Mouse (Mus musculus) midbrain, postnatal 0 days (tissue): Measurements from ENCODE around the gene Gm45140. TPM values are rescaled to one million over a fixed set of nuclear protein-coding genes. Genes with fewer than 3 reads are reported as not detected.

Experiments used
- ATAC-seq: fragments of 200-750 bp; cut with Nextera tagmentation; 2 replicates; pipeline ENCODE4 v1.8.0; 2017; ENCODE audit warnings: moderate number of reproducible peaks, mild to moderate bottlenecking, moderate TSS enrichment, moderate library complexity; ENCODE audit not compliant: low FRiP score
- DNase-seq: peaks from one replicate; pipeline ENCODE4 v3.0.0-alpha.2; 2015; ENCODE audit warnings: low spot score
- H3K27ac ChIP-seq: fragments of 300-500 bp; sonication (generic); 2 replicates; pipeline ENCODE4 v1.5.1; 2014; ENCODE audit warnings: low read depth, mild to moderate bottlenecking, low read length, mixed read lengths
- H3K27me3 ChIP-seq: fragments of 300-500 bp; sonication (generic); 2 replicates; pipeline ENCODE4 v1.6.1; 2014; ENCODE audit warnings: low read length, control low read depth, mixed read lengths; ENCODE audit not compliant: insufficient read depth
- H3K36me3 ChIP-seq: fragments of 300-500 bp; sonication (generic); 2 replicates; pipeline ENCODE4 v1.6.1; 2014; ENCODE audit warnings: low read length, control low read depth, mixed read lengths; ENCODE audit not compliant: insufficient read depth
- H3K4me1 ChIP-seq: fragments of 300-500 bp; sonication (generic); 2 replicates; pipeline ENCODE4 v1.6.1; 2014; ENCODE audit warnings: mild to moderate bottlenecking, control low read depth, antibody characterized with exemption, low read length, mixed read lengths; ENCODE audit not compliant: insufficient read depth
- H3K4me2 ChIP-seq: fragments of 300-500 bp; sonication (generic); 2 replicates; pipeline ENCODE4 v1.6.1; 2014; ENCODE audit warnings: low read depth, mild to moderate bottlenecking, low read length, mixed read lengths; ENCODE audit not compliant: poor library complexity, severe bottlenecking
- H3K4me3 ChIP-seq: fragments of 300-500 bp; sonication (generic); 2 replicates; pipeline ENCODE4 v1.5.1; 2014; ENCODE audit warnings: low read depth, mild to moderate bottlenecking, low read length, moderate library complexity
- H3K9ac ChIP-seq: fragments of 300-500 bp; sonication (generic); replicated peaks from 2 replicates; pipeline ENCODE4 v1.6.1; 2014; ENCODE audit warnings: mild to moderate bottlenecking, low read length, moderate library complexity, mixed read lengths; ENCODE audit not compliant: poor library complexity, severe bottlenecking
- H3K9me3 ChIP-seq: fragments of 300-500 bp; sonication (generic); 2 replicates; pipeline ENCODE4 v1.6.1; 2016; ENCODE audit warnings: low read length, control low read depth
- CTCF ChIP-seq: IDR thresholded peaks from 2 replicates; pipeline ENCODE4 v1.5.1; 2016; ENCODE audit warnings: antibody characterized with exemption, mild to moderate bottlenecking
- WGBS: fragments of 180-500 bp; shearing (Covaris S2); extraction: QIAGEN DNeasy Blood & Tissue Kit; methylation state at CpG from one replicate; pipeline ENCODE4 v1.1.7; 2014; 5-methylcytosine and 5-hydroxymethylcytosine counted together
- polyA plus RNA-seq: library from polyadenylated mRNA; unstranded; fragments of >200 nt; fragmentation: Nextera tagmentation; extraction: Ambion mirVana; gene quantifications from 2 replicates; pipeline ENCODE4 v1.2.1, GENCODE M21; 2015
- total RNA-seq: library from RNA; depleted of rRNA; stranded (reverse); fragments of >200 nt; gene quantifications from 2 replicates; pipeline ENCODE4 v1.2.3, GENCODE M21; 2014

The Gm45140 gene
- total and polyA plus RNA-seq, 2 experiments from 2014 or later, result 1.2 to 5.4 TPM

DNA sequence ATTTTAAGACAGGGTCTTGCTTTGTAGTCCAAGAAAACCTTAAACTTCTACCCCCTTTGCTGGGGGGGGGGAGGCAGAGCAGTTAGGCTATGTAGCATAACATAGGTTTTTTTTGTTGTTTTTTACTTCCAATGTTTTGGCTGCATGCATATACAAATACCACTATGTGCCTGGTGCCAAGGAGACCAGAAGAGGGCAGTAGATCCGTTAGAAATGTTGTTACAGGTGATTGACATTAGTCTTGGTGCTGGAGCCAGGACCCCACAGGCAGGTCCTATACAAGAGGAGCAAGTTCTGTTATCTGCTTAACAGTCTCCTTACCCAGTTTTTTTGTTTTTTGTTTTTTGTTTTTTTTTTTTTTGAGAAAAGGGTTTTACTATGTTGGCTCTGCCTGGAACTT is 6.7 kb upstream of the Gm45140 start:
- 9% methylated on average over 1 of the region's 1 CpGs for WGBS
- Histone ChIP-seq H3K27me3 (no peaks in the 10 kb centered on the region), H3K4me2 (no peak overlapping the region), H3K4me3 (no peak overlapping the region), H3K9me3 (no peaks in the 10 kb centered on the region), H3K36me3 (peaks cover 26% of the 10 kb centered on the region), H3K27ac (no peak overlapping the region), H3K9ac (no peak overlapping the region), H3K4me1 (peaks cover 4% of the 10 kb centered on the region; the same call in 1 of the 2 replicates)
- ATAC-seq (no peak), DNase-seq (peak; percentile 38)
- peak; percentile 55 for TF ChIP-seq CTCF

DNA sequence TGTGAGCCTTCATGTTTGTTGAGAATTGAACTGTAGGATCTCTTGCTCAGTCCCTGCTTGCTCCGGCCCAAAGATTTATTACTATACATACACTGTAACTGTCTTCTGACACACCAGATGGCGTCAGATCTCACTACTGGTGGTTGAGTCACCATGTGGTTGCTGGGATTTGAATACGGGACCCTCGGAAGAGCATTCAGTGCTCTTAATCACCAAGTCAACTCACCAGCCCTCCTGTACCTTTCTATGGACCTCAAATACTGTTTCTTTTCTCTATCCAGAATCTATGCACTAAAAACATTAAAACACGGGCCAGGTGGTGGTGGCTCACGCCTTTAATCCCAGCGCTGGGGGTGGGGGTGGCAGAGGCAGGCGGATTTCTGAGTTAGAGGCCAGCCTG is 6.0 kb upstream of the Gm45140 start:
- Histone ChIP-seq H3K27me3 (no peaks in the 10 kb centered on the region), H3K4me1 (peaks cover 6% of the 10 kb centered on the region; the same call in 1 of the 2 replicates), H3K4me2 (no peak overlapping the region), H3K4me3 (no peak overlapping the region), H3K9me3 (no peaks in the 10 kb centered on the region), H3K9ac (no peak overlapping the region), H3K36me3 (peaks cover 26% of the 10 kb centered on the region), H3K27ac (no peak overlapping the region)
- TF ChIP-seq CTCF, result no peak
- 84% methylated on average over 8 of the region's 8 CpGs for WGBS
- DNase-seq (no peak), ATAC-seq (no peak)

DNA sequence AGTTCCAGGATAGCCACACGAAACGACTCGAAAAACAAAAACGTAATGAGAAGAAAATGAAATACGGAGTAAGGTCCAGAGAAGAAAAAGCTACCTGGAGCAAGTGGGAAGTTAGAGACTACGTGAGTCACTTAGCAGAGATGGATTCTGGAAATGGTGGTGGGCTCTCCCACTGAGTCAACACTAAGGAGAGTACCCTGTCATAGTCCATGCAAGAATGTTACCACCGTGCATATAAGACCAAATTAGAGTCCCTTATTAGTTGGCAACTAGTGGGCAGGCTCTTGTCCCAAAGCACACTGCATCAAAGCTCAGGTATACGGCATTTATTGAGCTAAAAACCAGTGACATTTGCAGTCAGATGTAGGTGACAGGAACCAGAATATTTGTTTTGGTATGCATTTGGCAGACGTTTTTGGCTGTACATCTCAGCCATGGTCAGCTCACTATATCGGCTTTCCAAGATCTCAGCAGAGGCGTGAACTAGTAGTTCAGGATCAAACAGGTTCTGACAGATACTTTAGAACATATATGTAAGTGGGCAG is 4.3 kb upstream of the Gm45140 start:
- Histone ChIP-seq H3K27me3 (no peaks in the 10 kb centered on the region), H3K27ac (no peak overlapping the region), H3K9ac (no peak overlapping the region), H3K36me3 (peaks cover 19% of the 10 kb centered on the region), H3K4me2 (no peak overlapping the region), H3K4me1 (peaks cover 6% of the 10 kb centered on the region; the same call in 1 of the 2 replicates), H3K4me3 (no peak overlapping the region), H3K9me3 (no peaks in the 10 kb centered on the region)
- ATAC-seq (no peak), DNase-seq (no peak)
- no peak for TF ChIP-seq CTCF
- 65% methylated on average over 11 of the region's 11 CpGs for WGBS

DNA sequence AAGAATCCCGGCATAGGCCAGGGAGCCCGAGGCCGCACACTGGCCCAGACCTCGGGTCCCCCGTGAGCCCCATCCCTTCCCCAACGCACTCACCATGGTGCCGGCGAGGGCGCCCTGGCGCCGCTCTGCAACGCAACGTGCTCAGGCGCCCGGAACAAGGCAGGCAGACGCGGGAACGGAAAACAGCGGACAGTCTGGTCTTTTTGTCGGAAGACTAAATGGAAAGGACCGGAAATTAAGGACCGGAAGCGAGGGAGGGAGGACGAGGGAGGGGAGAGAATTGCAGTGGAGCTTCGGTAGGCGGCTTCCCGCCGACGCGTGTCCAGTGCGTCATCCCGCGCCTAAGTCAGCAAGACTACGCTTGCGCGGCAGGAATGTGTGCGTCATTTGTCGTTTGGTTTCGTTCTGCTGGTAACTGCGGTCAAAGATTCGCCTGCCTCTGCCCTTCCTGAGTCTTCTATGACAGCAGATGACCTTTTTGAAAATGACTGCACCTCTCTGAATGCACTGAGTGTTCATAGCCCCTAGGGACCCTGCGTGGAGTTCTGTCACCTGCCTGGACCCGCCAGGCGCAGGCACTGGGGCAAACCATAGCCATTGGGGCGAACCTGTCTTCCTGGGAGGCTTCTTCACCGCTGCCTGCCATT is 3.1 kb upstream of the Gm45140 start, which contains the start of gene Isy1:
Gene Isy1, minus strand, starts transcription at position 248 of the 647 bp plus-strand sequence.
- H3K36me3 ChIP-seq, result peaks cover 16% of the 10 kb centered on the region; the same call in 1 of the 2 replicates
- peak; percentile 49 for TF ChIP-seq CTCF
- peaks cover 6% of the 10 kb centered on the region; the same call in 1 of the 2 replicates for H3K4me1 ChIP-seq
- no peaks in the 10 kb centered on the region for H3K9me3 ChIP-seq
- peak within 1 kb of the TSS; percentile 93 for H3K27ac ChIP-seq
- no peaks in the 10 kb centered on the region for H3K27me3 ChIP-seq
- WGBS, result under 1% methylated on average over 46 of the region's 46 CpGs
- peak; percentile 99 for DNase-seq
- peak; percentile 97 for ATAC-seq
- peak within 1 kb of the TSS; percentile 87 for H3K9ac ChIP-seq
- peak within 1 kb of the TSS; percentile 76 for H3K4me2 ChIP-seq
- H3K4me3 ChIP-seq, result peak within 1 kb of the TSS; percentile 73

DNA sequence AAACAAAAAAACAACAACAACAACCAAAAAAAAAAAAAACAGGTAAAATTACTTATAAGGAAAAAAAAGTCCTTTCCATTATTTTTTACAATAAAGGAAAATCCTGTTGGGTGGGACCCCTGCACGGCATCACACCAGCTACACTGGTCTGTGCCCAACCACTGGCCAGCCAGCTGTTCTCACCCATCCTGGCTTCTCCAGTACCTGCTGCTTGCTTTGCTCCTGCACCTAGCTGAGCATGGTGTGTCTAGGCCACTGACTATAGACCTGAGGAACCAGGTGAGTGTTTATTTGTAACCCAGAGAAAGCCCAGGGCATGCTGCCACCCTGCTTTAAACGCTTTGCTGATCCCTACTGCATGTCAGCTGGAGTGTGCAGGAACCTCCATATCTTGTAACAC is 15.2 kb downstream of the Gm45140 start:
- H3K4me1 ChIP-seq, result no peaks in the 10 kb centered on the region
- H3K4me2 ChIP-seq, result no peak overlapping the region
- H3K4me3 ChIP-seq, result no peak overlapping the region
- TF ChIP-seq CTCF, result no peak
- WGBS, result 100% methylated on average over 2 of the region's 2 CpGs
- no peak overlapping the region for H3K27ac ChIP-seq
- DNase-seq (no peak), ATAC-seq (no peak)
- peaks cover 70% of the 10 kb centered on the region for H3K36me3 ChIP-seq
- no peaks in the 10 kb centered on the region for H3K27me3 ChIP-seq
- H3K9ac ChIP-seq, result no peak overlapping the region
- H3K9me3 ChIP-seq, result no peaks in the 10 kb centered on the region

DNA sequence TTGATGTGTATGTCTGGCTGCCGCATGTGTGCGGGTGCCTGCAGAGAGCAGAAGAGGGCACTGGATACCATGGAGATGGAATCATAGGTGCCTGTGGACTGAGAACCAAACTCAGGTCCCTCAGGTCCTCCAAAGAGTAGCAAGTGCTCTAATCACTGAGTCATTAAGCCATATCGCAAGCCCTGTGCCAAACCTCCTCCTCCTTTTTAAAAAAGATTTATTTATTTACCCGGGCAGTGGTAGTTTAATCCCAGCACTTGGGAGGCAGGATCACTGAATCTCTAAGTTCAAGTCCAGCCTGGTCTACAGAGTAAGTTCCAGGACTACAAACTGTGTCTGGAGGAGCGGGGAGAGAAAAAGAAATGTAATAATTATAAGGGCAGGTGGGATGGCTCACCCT is 21.1 kb downstream of the Gm45140 start:
- Histone ChIP-seq H3K9me3 (no peaks in the 10 kb centered on the region), H3K4me2 (no peak overlapping the region), H3K27me3 (no peaks in the 10 kb centered on the region), H3K36me3 (peaks cover 40% of the 10 kb centered on the region), H3K27ac (no peak overlapping the region), H3K9ac (no peak overlapping the region), H3K4me3 (no peak overlapping the region), H3K4me1 (peaks cover 5% of the 10 kb centered on the region; the same call in 1 of the 2 replicates)
- no peak for TF ChIP-seq CTCF
- DNase-seq (no peak), ATAC-seq (no peak)
- 93% methylated on average over 5 of the region's 5 CpGs for WGBS
